Mouse (Mus musculus) ES-Bruce4 (cell line): ENCODE measurements around the gene Loxl3. TPM values are rescaled to one million over a fixed set of nuclear protein-coding genes. Genes with fewer than 3 reads are reported as not detected.

ENCODE experiments used
- H3K27ac ChIP-seq: 2 replicates; pipeline ENCODE4 v1.5.1; 2012; ENCODE audit warnings: low read length, inconsistent platforms; ENCODE audit not compliant: insufficient read depth
- H3K27me3 ChIP-seq: 2 replicates; pipeline ENCODE4 v1.6.1; 2012; ENCODE audit warnings: mild to moderate bottlenecking, low read length, inconsistent platforms; ENCODE audit not compliant: control insufficient read depth, poor library complexity, insufficient read depth, severe bottlenecking
- H3K36me3 ChIP-seq: 2 replicates; pipeline ENCODE4 v1.6.1; 2012; ENCODE audit warnings: inconsistent platforms, mild to moderate bottlenecking, low read length, moderate library complexity; ENCODE audit not compliant: control insufficient read depth, poor library complexity, insufficient read depth, severe bottlenecking
- H3K4me1 ChIP-seq: one replicate; pipeline ENCODE4 v1.8.1; 2011; ENCODE audit warnings: low read length; ENCODE audit not compliant: control insufficient read depth, insufficient read depth
- H3K4me3 ChIP-seq: 2 replicates; pipeline ENCODE4 v1.5.1; 2011; ENCODE audit warnings: low read depth, mild to moderate bottlenecking, low read length
- H3K9ac ChIP-seq: 2 replicates; pipeline ENCODE4 v1.6.1; 2012; ENCODE audit warnings: low read depth, mild to moderate bottlenecking, inconsistent platforms; ENCODE audit not compliant: poor library complexity, severe bottlenecking
- H3K9me3 ChIP-seq: replicated peaks from 2 replicates; pipeline ENCODE4 v1.6.1; 2012; ENCODE audit warnings: mild to moderate bottlenecking, low read length, inconsistent platforms; ENCODE audit not compliant: control insufficient read depth, poor library complexity, insufficient read depth, severe bottlenecking
- CTCF ChIP-seq: IDR thresholded peaks from one replicate; pipeline ENCODE4 v1.8.1; 2011; ENCODE audit warnings: low read depth, low read length
- EP300 ChIP-seq: IDR thresholded peaks from 2 replicates; pipeline ENCODE4 v1.6.1; 2011; ENCODE audit warnings: low read depth, low read length; ENCODE audit not compliant: insufficient read depth
- POLR2A ChIP-seq: IDR thresholded peaks from one replicate; pipeline ENCODE4 v1.8.1; 2011; ENCODE audit warnings: low read length; ENCODE audit not compliant: insufficient read depth
- polyA plus RNA-seq: library from polyadenylated mRNA; stranded (reverse); fragments of >200 nt; gene quantifications from 2 replicates; pipeline ENCODE4 v1.2.4, GENCODE M21; 2011; ENCODE audit warnings: low read depth; ENCODE audit not compliant: missing spikeins, insufficient read depth, insufficient read length

The Loxl3 gene
- polyA plus RNA-seq, 1 experiment, result 2.2 TPM

- no peaks in the 10 kb centered on the region for H3K27me3 ChIP-seq
- no peaks in the 10 kb centered on the region for H3K4me1 ChIP-seq
- no peak overlapping the region for H3K9ac ChIP-seq
- H3K9me3 ChIP-seq, result no peaks in the 10 kb centered on the region; the same call in 1 of the 2 replicates
- no peaks in the 10 kb centered on the region for H3K36me3 ChIP-seq
- no peak for TF ChIP-seq EP300
- TF ChIP-seq POLR2A, result no peak
- TF ChIP-seq CTCF, result no peak
- H3K4me3 ChIP-seq, result no peak overlapping the region
- no peak overlapping the region for H3K27ac ChIP-seq
Measured at GRCm38 (mm10) chr6:83005444-83006011, 28.4 kb upstream of the Loxl3 start.

- Histone ChIP-seq H3K9ac (no peak overlapping the region), H3K9me3 (no peaks in the 10 kb centered on the region; the same call in 1 of the 2 replicates), H3K4me1 (no peaks in the 10 kb centered on the region), H3K36me3 (no peaks in the 10 kb centered on the region), H3K27me3 (no peaks in the 10 kb centered on the region), H3K4me3 (no peak overlapping the region), H3K27ac (no peak overlapping the region)
- TF ChIP-seq CTCF, result no peak
- TF ChIP-seq EP300, result no peak
- TF ChIP-seq POLR2A, result no peak
Measured at GRCm38 (mm10) chr6:83006114-83006513, 27.9 kb upstream of the Loxl3 start.

GRCm38 (mm10) chr6:83008659-83009058 lies 25.3 kb upstream of the Loxl3 start:
- Histone ChIP-seq H3K27ac (no peak overlapping the region), H3K4me3 (no peak overlapping the region)
- TF ChIP-seq EP300 (no peak), POLR2A (no peak), CTCF (no peak)

GRCm38 (mm10) chr6:83010010-83010409 lies 24.0 kb upstream of the Loxl3 start:
- Histone ChIP-seq H3K9ac (no peak overlapping the region), H3K4me1 (no peaks in the 10 kb centered on the region), H3K9me3 (no peaks in the 10 kb centered on the region), H3K27ac (no peak overlapping the region), H3K36me3 (no peaks in the 10 kb centered on the region), H3K27me3 (no peaks in the 10 kb centered on the region), H3K4me3 (no peak overlapping the region)
- TF ChIP-seq EP300, result no peak
- no peak for TF ChIP-seq POLR2A
- no peak for TF ChIP-seq CTCF

More at GRCm38 (mm10) chr6:83008659-83009058, 25.3 kb upstream of the Loxl3 start:
- Histone ChIP-seq H3K9ac (no peak overlapping the region), H3K36me3 (no peaks in the 10 kb centered on the region), H3K4me1 (no peaks in the 10 kb centered on the region), H3K9me3 (no peaks in the 10 kb centered on the region; the same call in 1 of the 2 replicates), H3K27me3 (no peaks in the 10 kb centered on the region)

- H3K4me3 ChIP-seq, result no peak overlapping the region
- TF ChIP-seq EP300 (no peak), CTCF (no peak), POLR2A (no peak)
Measured at GRCm38 (mm10) chr6:83011255-83011654, 22.7 kb upstream of the Loxl3 start.

GRCm38 (mm10) chr6:83011756-83012155 lies 22.2 kb upstream of the Loxl3 start:
- Histone ChIP-seq H3K4me1 (no peaks in the 10 kb centered on the region), H3K36me3 (no peaks in the 10 kb centered on the region), H3K9me3 (no peaks in the 10 kb centered on the region), H3K27ac (no peak overlapping the region), H3K4me3 (no peak overlapping the region), H3K9ac (no peak overlapping the region), H3K27me3 (no peaks in the 10 kb centered on the region)
- TF ChIP-seq POLR2A, result no peak

More at GRCm38 (mm10) chr6:83011255-83011654, 22.7 kb upstream of the Loxl3 start:
- Histone ChIP-seq H3K9ac (no peak overlapping the region), H3K4me1 (no peaks in the 10 kb centered on the region), H3K27me3 (no peaks in the 10 kb centered on the region), H3K9me3 (no peaks in the 10 kb centered on the region), H3K36me3 (no peaks in the 10 kb centered on the region), H3K27ac (no peak overlapping the region)
